Mouse (Mus musculus): Measurements from ENCODE around the gene Usp29. TPM values are rescaled to one million over a fixed set of nuclear protein-coding genes. Genes with fewer than 3 reads are reported as not detected.

The Usp29 gene
- total and polyA plus RNA-seq, 3 experiments: not detected

DNA sequence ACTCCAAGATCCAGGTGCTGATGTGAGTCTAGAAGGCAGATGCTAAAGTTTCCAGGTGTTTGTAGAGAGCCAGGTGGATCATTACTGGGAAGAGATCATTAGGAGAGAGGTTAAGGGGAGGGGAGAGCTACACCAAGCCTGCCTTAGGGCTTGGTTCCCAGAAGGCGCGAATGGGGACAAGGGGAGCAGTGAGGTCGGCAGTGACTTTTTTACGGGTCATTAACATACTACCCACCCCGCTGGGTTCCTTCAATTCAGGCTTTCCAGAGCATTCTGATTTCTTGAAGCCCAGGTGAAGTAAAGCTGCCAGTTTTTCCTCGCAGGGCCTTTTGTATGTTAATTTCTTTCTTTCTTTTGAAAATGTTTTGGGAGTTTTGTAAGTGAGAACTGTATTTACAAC lies 29.8 kb downstream of the Usp29 start:
- Histone ChIP-seq H3K9me3 (replicated peaks; ENCODE audit: low read length) (peaks cover 66% of the 10 kb centered on the region), H3K9ac (ENCODE audit: insufficient read depth, low read depth) (no peak overlapping the region), H3K79me2 (replicated peaks; ENCODE audit: control insufficient read depth, extremely low read depth, insufficient read depth, poor library complexity, severe bottlenecking) (no peaks in the 10 kb centered on the region), H3K36me3 (replicated peaks in 1 of 2; ENCODE audit: control insufficient read depth in 1 of 2, insufficient read depth in 1 of 2, low read length in 1 of 2) (no peaks in the 10 kb centered on the region), H3K4me1 (ENCODE audit: control insufficient read depth in 1 of 2, insufficient read depth in 2 of 2) (no peaks in the 10 kb centered on the region), H3K27ac (ENCODE audit: insufficient read depth, low read depth) (no peak overlapping the region), H3K4me3 (replicated peaks in 1 of 3; ENCODE audit: low read depth in 2 of 3, low read length in 2 of 3, poor library complexity in 1 of 3) (no peak overlapping the region), H3K4me2 (ENCODE audit: insufficient read depth, low read depth, poor library complexity, severe bottlenecking) (no peak overlapping the region), H3K27me3 (replicated peaks) (no peaks in the 10 kb centered on the region)
- no peak for TF ChIP-seq E2F4 (IDR thresholded peaks at IDR 0.05; ENCODE audit: insufficient replicate concordance, low read depth, low read length)
- TF ChIP-seq TBP (conservative IDR thresholded peaks at IDR 0.05; ENCODE audit: low read depth, low read length): no peak
- TF ChIP-seq EP300 (IDR thresholded peaks at IDR 0.05; ENCODE audit: low read length): no peak
- no peak for TF ChIP-seq MEF2A (IDR thresholded peaks at IDR 0.05; ENCODE audit: borderline replicate concordance, low read depth, low read length)
- TF ChIP-seq CHD1 (IDR thresholded peaks at IDR 0.05; ENCODE audit: low read depth, low read length): no peak
- dilution Hi-C loops (cut with MboI; ENCODE audit: extremely low pct_ligation_motif_present, extremely low pct_unique_long_range_greater_than_20kb, low sequenced_read_pairs): no loop called here
- no peak for DNase-seq (ENCODE audit: extremely low read depth)
- in situ Hi-C loops (cut with MboI; ENCODE audit: low pct_ligation_motif_present, low pct_unique_long_range_greater_than_20kb, low sequenced_read_pairs): no loop called here

- in situ Hi-C loops (cut with MboI; ENCODE audit: low pct_ligation_motif_present, low pct_unique_long_range_greater_than_20kb, low sequenced_read_pairs): no loop called here
- no peak overlapping the region for H3K9ac ChIP-seq (ENCODE audit: insufficient read depth, low read depth)
- H3K36me3 ChIP-seq (replicated peaks in 1 of 2; ENCODE audit: control insufficient read depth in 1 of 2, insufficient read depth in 1 of 2, low read length in 1 of 2): no peaks in the 10 kb centered on the region
- H3K27me3 ChIP-seq (replicated peaks): no peaks in the 10 kb centered on the region
- no peak overlapping the region for H3K4me2 ChIP-seq (ENCODE audit: insufficient read depth, low read depth, poor library complexity, severe bottlenecking)
- H3K4me3 ChIP-seq (replicated peaks in 1 of 3; ENCODE audit: low read depth in 2 of 3, low read length in 2 of 3, poor library complexity in 1 of 3): no peak overlapping the region
- H3K79me2 ChIP-seq (replicated peaks; ENCODE audit: control insufficient read depth, extremely low read depth, insufficient read depth, poor library complexity, severe bottlenecking): no peaks in the 10 kb centered on the region
- H3K9me3 ChIP-seq (replicated peaks; ENCODE audit: low read length): peaks cover 63% of the 10 kb centered on the region
- no peak overlapping the region for H3K27ac ChIP-seq (ENCODE audit: insufficient read depth, low read depth)
- dilution Hi-C loops (cut with MboI; ENCODE audit: extremely low pct_ligation_motif_present, extremely low pct_unique_long_range_greater_than_20kb, low sequenced_read_pairs): no loop called here
- TF ChIP-seq MXI1 (IDR thresholded peaks at IDR 0.05; ENCODE audit: low read depth, low read length) (no peak), MAZ (IDR thresholded peaks at IDR 0.05; ENCODE audit: low read depth, low read length) (no peak), MAX (IDR thresholded peaks at IDR 0.05; ENCODE audit: low read length) (no peak), BHLHE40 (IDR thresholded peaks at IDR 0.05; ENCODE audit: low read depth, low read length) (no peak), SMC3 (IDR thresholded peaks at IDR 0.05; ENCODE audit: low read depth, low read length) (no peak), NELFE (IDR thresholded peaks at IDR 0.05; ENCODE audit: low read depth, low read length) (no peak), GABPA (IDR thresholded peaks at IDR 0.05; ENCODE audit: insufficient replicate concordance, low read depth, low read length) (no peak), MYC (IDR thresholded peaks at IDR 0.05; ENCODE audit: low read depth, low read length) (no peak), USF1 (IDR thresholded peaks at IDR 0.05; ENCODE audit: low read depth, low read length) (no peak), ZNF384 (IDR thresholded peaks at IDR 0.05; ENCODE audit: low read depth, low read length) (no peak), CHD1 (IDR thresholded peaks at IDR 0.05; ENCODE audit: low read depth, low read length) (no peak), TBP (conservative IDR thresholded peaks at IDR 0.05; ENCODE audit: low read depth, low read length) (no peak), CTCF (conservative IDR thresholded peaks at IDR 0.05 in 1 of 2, IDR thresholded peaks at IDR 0.05 in 1 of 2; ENCODE audit: low read depth in 2 of 2, low read length in 2 of 2) (no peak), SIN3A (IDR thresholded peaks at IDR 0.05; ENCODE audit: low read length) (no peak), PAX5 (IDR thresholded peaks at IDR 0.05; ENCODE audit: low read length) (no peak)
- H3K4me1 ChIP-seq (ENCODE audit: control insufficient read depth in 1 of 2, insufficient read depth in 2 of 2): no peaks in the 10 kb centered on the region
- no peak for DNase-seq (ENCODE audit: extremely low read depth)
These were observed 34.9 kb downstream of the Usp29 start for GRCm38 (mm10) chr7:6765240-6765639.

Data from CH12.LX (cell line).